In the genomic region with DNA sequence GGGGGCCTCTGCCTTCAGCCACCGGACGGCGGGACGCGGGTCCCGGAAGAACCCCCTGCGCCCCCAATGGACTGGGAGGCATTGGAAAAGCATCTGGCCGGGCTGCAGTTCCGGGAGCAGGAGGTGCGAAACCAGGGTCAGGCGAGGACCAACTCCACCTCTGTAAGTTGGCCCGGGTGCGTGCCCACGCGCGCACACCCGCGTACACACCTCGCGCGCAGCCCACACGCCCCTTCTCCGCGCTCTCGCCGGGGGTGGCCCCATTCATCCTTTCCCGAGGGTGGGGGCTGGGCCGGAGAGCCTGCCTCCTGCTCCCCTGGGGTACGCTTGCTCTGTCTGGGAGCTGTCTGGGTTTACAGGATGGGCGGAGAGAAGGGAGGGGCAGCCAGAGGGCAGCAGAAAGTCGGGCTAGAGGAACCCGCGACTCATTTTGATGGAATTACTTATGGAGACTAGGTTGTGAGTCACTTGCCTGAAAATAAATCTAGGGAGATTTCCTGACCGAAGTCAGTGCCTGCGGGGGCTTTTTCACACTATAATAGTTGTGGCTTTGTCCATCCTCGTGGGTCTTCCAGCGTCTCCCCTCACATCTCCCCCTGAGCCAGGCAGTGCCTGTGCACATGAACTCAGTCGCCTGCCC, we compare ENCODE assay signal across 8 mouse cellular contexts.
DNase-seq lines count a peak whose midpoint lies in the region; ATAC-seq lines count a peak whose summit lies in the region.

No protein-coding gene starts in this region.

- H3K4me1 ChIP-seq in intestine, embryonic 14.5 days (replicated peaks; ENCODE audit: control insufficient read depth, insufficient read depth, low read length), result peaks cover 17% of the 10 kb centered on the region; the same call in 1 of the 2 replicates
- H3K4me1 ChIP-seq in stomach, embryonic 15.5 days, result peaks cover 20% of the 10 kb centered on the region

- peak; percentile 20; the same call in 1 of the 2 replicates for ATAC-seq in intestine, embryonic 14.5 days (replicated peaks; ENCODE audit: low FRiP score, low TSS enrichment, low read depth)
- no peak for ATAC-seq in stomach, embryonic 15.5 days (ENCODE audit: insufficient read depth, low FRiP score, low read depth)

- intact Hi-C loops in left cerebral cortex, postnatal 36 days (cut with DNase I), result loop anchor here (2.0 kb wide), 1 partner anchor 48 kb away; no protein-coding TSS in a partner anchor

- H3K36me3 ChIP-seq in intestine, embryonic 14.5 days (ENCODE audit: control insufficient read depth, insufficient read depth, low read length), result no peaks in the 10 kb centered on the region
- no peaks in the 10 kb centered on the region for H3K36me3 ChIP-seq in stomach, embryonic 15.5 days

- H3K9ac ChIP-seq in intestine, embryonic 14.5 days (ENCODE audit: low read length), result peak overlapping the region; percentile 85
- H3K9ac ChIP-seq in stomach, embryonic 15.5 days, result peak overlapping the region; percentile 52; the same call in 1 of the 2 replicates

- peak; percentile 31 for DNase-seq in ovary, postnatal 36 days (ENCODE audit: low spot score)
- no peak for DNase-seq in ovary, postnatal 14 days (ENCODE audit: low spot score)
- DNase-seq in embryo, embryonic 9.5 days (ENCODE audit: extremely low spot score), result peak; percentile 75
- DNase-seq in gastrocnemius, postnatal 10 days, result peak; percentile 40
- peak; percentile 78 for DNase-seq in intestine, embryonic 14.5 days (ENCODE audit: low spot score)
- DNase-seq in left cerebral cortex, postnatal 36 days (ENCODE audit: low spot score in 2 of 2), result peak; percentile 63 to 77
- peak; percentile 65 for DNase-seq in mesoderm, embryonic 11.5 days (ENCODE audit: low read depth, low spot score)

- H3K27me3 ChIP-seq in intestine, embryonic 14.5 days (replicated peaks; ENCODE audit: control insufficient read depth, insufficient read depth, low read length), result no peaks in the 10 kb centered on the region
- no peaks in the 10 kb centered on the region for H3K27me3 ChIP-seq in stomach, embryonic 15.5 days (replicated peaks)

- 0 out of 2 replicates have a peak, but pooled peaks cover 3% of the 10 kb centered on the region for H3K9me3 ChIP-seq in intestine, embryonic 14.5 days (ENCODE audit: control insufficient read depth, low read length)
- no peaks in the 10 kb centered on the region for H3K9me3 ChIP-seq in stomach, embryonic 15.5 days

- H3K4me3 ChIP-seq in intestine, embryonic 14.5 days (ENCODE audit: low read depth, low read length), result peak overlapping the region; percentile 75
- H3K4me3 ChIP-seq in stomach, embryonic 15.5 days (replicated peaks), result peak overlapping the region; percentile 69

- H3K4me2 ChIP-seq in intestine, embryonic 14.5 days (ENCODE audit: low read length), result peak overlapping the region; percentile 76
- H3K4me2 ChIP-seq in stomach, embryonic 15.5 days, result peak overlapping the region; percentile 94

- WGBS in intestine, embryonic 14.5 days, result under 1% methylated on average over 38 of the region's 38 CpGs
- under 1% methylated on average over 38 of the region's 38 CpGs for WGBS in stomach, embryonic 15.5 days

- peak overlapping the region; percentile 97 for H3K27ac ChIP-seq in intestine, embryonic 14.5 days (ENCODE audit: low read depth)
- peak overlapping the region; percentile 96 for H3K27ac ChIP-seq in stomach, embryonic 15.5 days
